Mouse (Mus musculus) gastrocnemius, adult 2 months (tissue): Measurements from ENCODE around the gene Ccdc162. TPM values are rescaled to one million over a fixed set of nuclear protein-coding genes. Genes with fewer than 3 reads are reported as not detected.
"Not testable (repeated sequence)": the region's sequence is repeated elsewhere in the genome, so short reads cannot be mapped to it uniquely, and the experiment has no call there.

Source experiments
- DNase-seq: peaks from one replicate; pipeline ENCODE4 v3.0.0; 2022
- H3K27ac ChIP-seq: fragments of 200-600 bp; 2 replicates; pipeline ENCODE4 v1.8.1; 2022; ENCODE audit warnings: mild to moderate bottlenecking
- H3K4me3 ChIP-seq: fragments of 200-600 bp; 2 replicates; pipeline ENCODE4 v1.8.1; 2022; ENCODE audit warnings: mild to moderate bottlenecking, moderate library complexity
- CTCF ChIP-seq: fragments of 200-600 bp; IDR thresholded peaks from 2 replicates; pipeline ENCODE4 v1.8.1; 2022; ENCODE audit warnings: antibody characterized with exemption, mild to moderate bottlenecking, moderate library complexity
- intact Hi-C: fragments of 180-260 bp; cut with DNase I; formaldehyde crosslinking; loops from one replicate; pipeline ENCODE4 v1.15.1; 2025
- total RNA-seq, 2 experiments: library from RNA; stranded (reverse); gene quantifications; 2 replicates each; pipeline ENCODE4 v1.2.3; 2021

Gene Ccdc162
- total RNA-seq, 2 experiments from 2014 or later: 0.89 to 1.3 TPM

DNA sequence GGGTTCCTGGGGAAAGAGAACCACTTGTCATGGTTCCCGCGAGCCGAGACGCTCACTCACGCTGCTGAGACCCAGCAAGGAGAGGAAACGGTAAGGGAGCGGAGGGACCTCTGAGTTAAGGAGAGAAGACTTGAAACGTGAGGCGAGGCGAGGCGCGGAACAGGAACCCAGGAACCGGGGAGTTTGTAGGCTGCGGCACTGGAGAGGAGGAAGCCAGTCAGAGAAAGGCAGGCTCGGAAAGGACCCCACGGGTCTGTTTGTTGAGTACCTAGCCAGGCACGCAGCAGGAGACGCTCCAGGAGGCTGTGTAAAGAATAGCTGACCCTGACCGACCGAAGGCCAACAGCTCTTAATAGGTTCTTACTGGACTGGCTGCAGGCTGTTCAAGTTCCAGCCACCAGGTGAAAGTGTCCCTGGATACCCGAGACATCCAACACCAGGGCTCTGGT, 31.9 kb downstream of the Ccdc162 start:
- intact Hi-C loops: loop anchor here (10.0 kb wide), 2 partner anchors 250 to 380 kb away; partner anchors contain the start of genes Ak9 and Fig4
- peak; percentile 66 for DNase-seq
- TF ChIP-seq CTCF: peak; percentile 54
- peak overlapping the region; percentile 47 for H3K4me3 ChIP-seq
- H3K27ac ChIP-seq: peak overlapping the region; percentile 77

DNA sequence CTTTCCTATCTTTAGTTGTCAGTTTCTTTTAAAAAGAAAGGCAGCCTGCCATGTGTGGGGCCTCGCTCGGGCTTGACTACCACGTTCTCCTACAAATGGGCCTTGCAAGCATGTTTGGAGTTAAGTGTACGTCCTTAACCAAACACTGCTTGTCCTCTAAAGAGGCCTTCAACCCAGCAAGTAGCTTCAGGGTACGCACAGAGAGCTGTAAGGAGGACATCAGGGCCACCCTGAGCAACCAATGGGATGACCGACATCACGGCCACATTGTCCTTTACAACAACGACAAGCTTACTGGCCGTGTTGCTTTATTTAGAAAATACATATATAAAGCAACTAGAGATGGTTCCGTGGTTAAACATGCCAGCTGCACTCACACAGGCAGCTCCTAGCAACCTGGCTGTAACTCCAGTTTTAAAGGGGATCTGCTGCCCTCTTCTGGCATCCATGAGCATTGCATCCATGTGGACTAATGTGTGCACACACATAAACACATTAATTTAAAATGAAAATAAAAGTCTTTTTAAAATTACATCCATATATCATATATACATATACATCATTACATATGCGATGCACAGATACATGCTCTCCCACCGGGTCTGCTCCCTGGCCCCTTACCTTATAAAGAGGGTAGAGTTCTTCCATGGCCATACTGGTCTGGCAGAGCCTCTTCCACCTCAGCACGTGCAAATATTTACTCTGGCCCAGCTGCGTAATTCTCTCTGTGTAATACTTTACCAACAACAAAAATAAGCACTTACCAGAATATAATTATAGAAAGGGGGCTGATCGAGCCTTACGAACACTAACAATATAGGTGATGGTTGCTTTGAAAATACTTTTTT, 33.7 kb downstream of the Ccdc162 start:
- peak; percentile 84 for DNase-seq
- no peak overlapping the region for H3K27ac ChIP-seq
- TF ChIP-seq CTCF: peak; percentile 96
- no peak overlapping the region for H3K4me3 ChIP-seq
- intact Hi-C loops: loop anchor here (1.0 to 10.0 kb wide), 3 partner anchors 164 to 378 kb away; partner anchors contain the start of genes Ak9 and Fig4

DNA sequence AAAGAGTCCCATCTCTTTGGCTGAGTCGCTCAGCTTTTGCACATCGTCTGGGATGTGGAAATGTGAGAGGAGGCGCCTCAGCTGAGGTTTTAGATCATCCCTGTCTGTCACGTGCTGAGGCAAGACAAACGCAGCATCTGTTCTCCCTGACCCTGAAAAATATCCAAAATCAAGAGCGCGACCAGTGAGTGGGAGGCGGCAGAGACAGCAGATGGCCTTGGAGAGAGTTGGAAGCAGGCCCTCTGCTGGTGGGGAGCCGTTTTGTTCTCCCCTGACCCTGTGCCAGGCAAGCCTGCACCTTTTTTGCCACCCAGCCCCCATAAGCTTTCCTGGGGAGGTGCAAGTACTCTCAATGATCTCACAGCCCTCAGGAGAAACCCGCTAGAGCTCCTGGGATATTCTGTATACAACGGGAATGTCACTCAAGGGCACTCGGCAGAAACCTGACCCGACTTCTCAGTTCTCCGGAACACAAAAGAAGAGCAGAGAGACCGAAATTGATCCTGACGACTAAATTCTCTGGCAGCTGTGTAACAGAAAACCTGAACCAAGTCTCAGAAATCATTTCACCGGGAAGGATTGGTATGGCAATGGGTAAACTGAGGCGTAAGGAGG, 37.6 kb downstream of the Ccdc162 start:
- Histone ChIP-seq H3K27ac (peak overlapping the region; percentile 40), H3K4me3 (peak overlapping the region; percentile 43)
- intact Hi-C loops: loop anchor here (5.0 kb wide), 1 partner anchor 72 kb away; no protein-coding TSS in a partner anchor
- TF ChIP-seq CTCF: peak; percentile 62
- peak; percentile 78 for DNase-seq

DNA sequence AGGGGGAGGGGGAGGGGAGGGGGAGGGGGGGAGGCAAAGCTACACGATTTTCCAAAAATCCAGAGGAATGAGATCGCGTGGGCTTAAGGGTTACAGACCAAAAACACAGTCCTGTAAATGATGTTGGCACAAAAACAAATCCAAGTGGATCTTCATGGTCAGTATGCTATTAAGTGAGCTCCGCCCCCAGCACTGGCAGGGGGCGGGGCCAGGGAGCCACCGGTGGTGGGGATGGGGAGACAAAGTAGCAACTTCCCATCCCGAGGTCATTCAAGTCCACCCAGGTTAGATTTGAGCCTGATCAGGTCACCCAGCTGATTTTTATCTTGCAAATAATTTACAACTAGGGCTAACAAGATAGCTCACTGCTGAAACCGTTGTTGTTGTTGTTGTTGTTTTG, 39.0 kb downstream of the Ccdc162 start:
- DNase-seq: no peak
- no peak overlapping the region for H3K27ac ChIP-seq
- intact Hi-C loops: loop anchor here (5.0 kb wide), 1 partner anchor 70 kb away; no protein-coding TSS in a partner anchor
- no peak for TF ChIP-seq CTCF
- no peak overlapping the region for H3K4me3 ChIP-seq

DNA sequence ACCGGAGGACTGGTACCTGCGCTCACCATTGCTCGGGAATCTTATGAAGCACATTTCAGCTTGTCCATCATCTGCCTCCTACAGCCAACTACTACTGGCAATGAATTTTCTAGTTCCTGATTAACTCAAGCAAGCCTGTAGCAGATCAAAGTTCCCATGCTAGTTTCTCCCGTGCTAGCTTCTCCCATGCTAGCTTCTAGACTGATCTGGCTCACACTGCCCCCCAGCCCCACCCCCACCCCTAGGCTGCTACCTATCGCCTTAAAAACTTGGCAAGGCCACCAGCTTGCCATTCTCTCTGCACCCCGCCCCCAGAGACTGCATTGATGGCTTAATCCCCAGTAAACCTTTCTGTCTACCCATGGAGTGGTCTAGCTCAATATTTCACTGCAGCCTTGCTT, 39.8 kb downstream of the Ccdc162 start:
- DNase-seq: no peak
- no peak for TF ChIP-seq CTCF
- Histone ChIP-seq H3K27ac (no peak overlapping the region), H3K4me3 (no peak overlapping the region)
- intact Hi-C loops: loop anchor here (5.0 kb wide), 1 partner anchor 69 kb away; no protein-coding TSS in a partner anchor

DNA sequence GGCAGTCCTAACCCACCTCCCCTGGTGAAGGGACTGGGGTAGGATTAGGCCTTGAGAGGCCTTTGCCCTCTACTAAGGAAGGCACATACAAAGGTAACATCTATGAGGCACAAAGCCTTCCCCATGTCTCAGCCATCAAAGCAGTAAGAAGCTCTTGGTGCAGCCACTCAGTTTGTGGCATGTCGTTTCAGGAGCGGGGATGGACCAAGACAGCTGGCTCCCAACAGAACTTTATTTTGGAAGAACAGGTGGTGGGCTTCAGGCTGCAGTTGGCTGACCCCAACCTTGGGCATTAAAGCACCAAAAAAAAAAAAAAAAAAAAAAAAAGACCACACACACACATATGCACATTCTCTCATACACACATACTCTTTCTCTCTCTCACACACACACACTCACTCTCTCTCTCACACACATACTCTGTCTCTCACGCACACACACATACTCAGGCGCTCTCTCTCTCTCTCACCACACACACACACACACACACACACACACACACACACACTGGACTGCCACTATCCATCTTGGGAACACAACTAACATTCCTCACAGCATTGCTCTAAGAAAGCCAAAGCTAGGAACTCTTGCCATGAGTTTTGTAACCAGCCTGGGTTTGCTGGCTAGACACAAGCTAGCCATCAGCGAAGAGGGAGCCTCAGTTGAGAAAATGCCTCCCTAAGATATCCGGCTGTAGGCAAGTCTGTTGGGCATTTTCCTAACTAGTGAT, 40.4 kb downstream of the Ccdc162 start:
- intact Hi-C loops: loop anchor here (5.0 kb wide), 1 partner anchor 69 kb away; no protein-coding TSS in a partner anchor
- H3K27ac ChIP-seq: no peak overlapping the region
- no peak for TF ChIP-seq CTCF
- no peak overlapping the region for H3K4me3 ChIP-seq
- DNase-seq: no peak

DNA sequence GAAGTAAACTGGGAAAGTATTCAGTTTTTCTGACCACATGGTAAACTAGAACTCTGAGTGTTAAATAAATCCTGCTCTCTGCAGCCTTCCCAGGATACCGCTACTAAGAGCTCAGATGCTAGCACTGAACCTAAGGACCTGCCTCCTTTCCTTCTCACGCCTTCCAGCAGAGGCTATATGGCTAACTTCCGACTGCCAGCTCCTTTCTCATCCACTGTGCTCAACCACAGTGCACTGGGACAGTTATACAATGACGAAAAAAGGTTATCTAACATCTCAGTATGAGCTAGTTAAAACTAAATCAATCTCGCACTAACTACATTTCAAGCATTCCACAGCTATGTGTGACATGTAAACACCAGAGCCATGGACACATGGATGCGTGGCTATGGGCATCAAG, 41.2 kb downstream of the Ccdc162 start:
- no peak for DNase-seq
- H3K27ac ChIP-seq: no peak overlapping the region
- intact Hi-C loops: loop anchor here (5.0 kb wide), 1 partner anchor 68 kb away; no protein-coding TSS in a partner anchor
- TF ChIP-seq CTCF: no peak
- H3K4me3 ChIP-seq: no peak overlapping the region

DNA sequence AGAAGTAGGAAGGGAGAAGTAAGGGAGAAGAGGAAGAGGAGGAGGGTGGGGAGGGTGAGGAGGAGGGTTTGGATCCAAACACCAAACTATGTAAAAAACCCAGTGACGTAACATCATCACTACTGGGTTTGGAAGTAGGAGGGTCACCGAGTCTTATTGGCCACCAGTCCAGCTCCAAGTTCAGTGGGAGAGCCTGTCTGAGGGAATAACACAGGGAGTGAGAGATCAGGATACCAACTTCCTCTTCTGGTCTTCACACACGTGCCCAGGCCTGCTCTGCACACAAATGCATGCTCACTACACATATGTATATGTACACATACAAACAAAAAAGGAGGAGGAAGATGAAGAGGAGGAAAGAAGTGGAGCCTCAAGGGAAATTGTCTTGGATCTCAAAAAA, 42.1 kb downstream of the Ccdc162 start:
- DNase-seq: no peak
- TF ChIP-seq CTCF: no peak
- intact Hi-C loops: no loop called here
- Histone ChIP-seq H3K27ac (no peak overlapping the region), H3K4me3 (no peak overlapping the region)

DNA sequence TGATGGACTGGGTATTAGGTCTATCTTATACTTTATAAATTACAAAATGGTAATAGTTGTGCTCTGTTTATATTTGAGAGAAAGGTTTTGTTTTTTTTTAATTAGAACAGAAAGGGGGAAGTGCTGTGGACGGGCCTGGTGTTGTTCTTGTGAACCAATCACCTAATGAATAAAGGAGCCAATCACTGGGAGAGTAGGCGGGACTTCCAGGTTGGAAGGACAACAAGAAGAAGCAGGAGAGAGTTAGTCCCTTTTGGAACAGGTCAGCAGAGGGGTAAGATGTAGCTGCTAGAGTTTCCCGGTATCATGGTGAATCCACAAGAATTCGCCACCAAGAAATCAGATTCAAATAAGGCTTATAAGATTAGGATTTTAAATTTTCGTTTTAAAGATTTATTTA, 46.2 kb downstream of the Ccdc162 start:
- no peak overlapping the region for H3K27ac ChIP-seq
- no peak for DNase-seq
- H3K4me3 ChIP-seq: no peak overlapping the region
- intact Hi-C loops: no loop called here
- TF ChIP-seq CTCF: no peak

DNA sequence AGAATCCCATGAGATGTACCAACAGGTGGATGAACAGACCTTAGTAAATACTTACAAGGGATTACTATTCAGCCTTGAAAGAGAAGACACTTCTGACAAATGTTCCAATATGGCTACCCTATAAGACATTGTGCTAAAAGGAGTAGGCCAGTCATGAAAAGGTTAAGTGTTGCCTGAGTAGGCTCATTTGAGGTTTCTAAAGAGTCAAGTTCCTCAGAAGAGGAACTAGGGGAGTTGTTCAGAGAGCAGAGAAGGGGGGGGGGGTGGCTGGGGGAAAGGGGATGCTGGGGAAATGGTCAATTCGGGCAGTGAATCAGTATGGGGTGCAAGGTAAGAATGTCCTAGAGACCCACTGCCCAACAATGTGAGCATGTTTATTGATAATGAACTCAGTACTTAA, 50.9 kb downstream of the Ccdc162 start:
- intact Hi-C loops: no loop called here
- no peak for TF ChIP-seq CTCF
- DNase-seq: no peak
- no peak overlapping the region for H3K4me3 ChIP-seq
- no peak overlapping the region for H3K27ac ChIP-seq

DNA sequence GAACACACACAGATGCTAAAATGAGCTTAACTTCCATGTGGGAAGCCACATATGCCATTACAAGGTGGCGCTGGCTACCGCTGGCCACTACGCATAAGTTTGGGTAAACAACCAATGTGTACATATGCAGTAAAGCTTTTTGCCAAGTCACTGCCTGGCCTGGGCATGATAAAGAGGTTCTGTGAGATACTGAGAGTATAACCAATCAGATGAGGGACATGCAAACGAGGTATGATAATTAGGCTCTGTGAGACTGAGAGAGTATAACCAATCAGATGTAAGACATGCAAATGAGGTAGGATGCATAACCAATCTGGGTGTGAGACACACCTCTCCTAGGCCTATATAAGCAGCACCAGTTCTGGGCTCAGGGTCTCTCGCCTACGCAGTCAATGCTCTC, 56.8 kb downstream of the Ccdc162 start:
- intact Hi-C loops, DNase-seq, H3K27ac ChIP-seq, H3K4me3 ChIP-seq: not testable (repeated sequence)

DNA sequence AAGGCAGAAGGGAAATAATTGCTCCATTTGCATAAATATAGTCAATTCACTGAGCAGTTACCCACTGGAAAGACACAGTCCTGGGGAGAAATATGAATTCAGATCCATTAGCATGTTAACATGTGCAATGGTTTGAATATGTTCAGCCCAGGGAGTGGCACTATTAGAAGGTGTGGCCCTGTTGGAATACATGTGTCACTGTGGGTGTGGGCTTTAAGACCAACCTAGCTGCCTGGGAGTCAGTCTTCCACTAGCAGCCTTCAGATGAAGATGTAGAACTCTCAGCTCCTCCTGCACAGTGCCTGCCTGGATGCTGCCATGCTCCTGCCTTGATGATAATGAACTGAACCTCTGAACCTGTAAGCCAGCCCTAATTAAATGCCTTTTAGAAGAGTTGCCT, 60.8 kb downstream of the Ccdc162 start:
- H3K27ac ChIP-seq, DNase-seq, intact Hi-C loops, H3K4me3 ChIP-seq: not testable (repeated sequence)
